Mouse (Mus musculus): ENCODE measurements around the gene Vdr. TPM values are rescaled to one million over a fixed set of nuclear protein-coding genes. Genes with fewer than 3 reads are reported as not detected.

Vdr gene
- polyA plus RNA-seq, 1 experiment from 2014 or later, result 0.97 TPM

DNA sequence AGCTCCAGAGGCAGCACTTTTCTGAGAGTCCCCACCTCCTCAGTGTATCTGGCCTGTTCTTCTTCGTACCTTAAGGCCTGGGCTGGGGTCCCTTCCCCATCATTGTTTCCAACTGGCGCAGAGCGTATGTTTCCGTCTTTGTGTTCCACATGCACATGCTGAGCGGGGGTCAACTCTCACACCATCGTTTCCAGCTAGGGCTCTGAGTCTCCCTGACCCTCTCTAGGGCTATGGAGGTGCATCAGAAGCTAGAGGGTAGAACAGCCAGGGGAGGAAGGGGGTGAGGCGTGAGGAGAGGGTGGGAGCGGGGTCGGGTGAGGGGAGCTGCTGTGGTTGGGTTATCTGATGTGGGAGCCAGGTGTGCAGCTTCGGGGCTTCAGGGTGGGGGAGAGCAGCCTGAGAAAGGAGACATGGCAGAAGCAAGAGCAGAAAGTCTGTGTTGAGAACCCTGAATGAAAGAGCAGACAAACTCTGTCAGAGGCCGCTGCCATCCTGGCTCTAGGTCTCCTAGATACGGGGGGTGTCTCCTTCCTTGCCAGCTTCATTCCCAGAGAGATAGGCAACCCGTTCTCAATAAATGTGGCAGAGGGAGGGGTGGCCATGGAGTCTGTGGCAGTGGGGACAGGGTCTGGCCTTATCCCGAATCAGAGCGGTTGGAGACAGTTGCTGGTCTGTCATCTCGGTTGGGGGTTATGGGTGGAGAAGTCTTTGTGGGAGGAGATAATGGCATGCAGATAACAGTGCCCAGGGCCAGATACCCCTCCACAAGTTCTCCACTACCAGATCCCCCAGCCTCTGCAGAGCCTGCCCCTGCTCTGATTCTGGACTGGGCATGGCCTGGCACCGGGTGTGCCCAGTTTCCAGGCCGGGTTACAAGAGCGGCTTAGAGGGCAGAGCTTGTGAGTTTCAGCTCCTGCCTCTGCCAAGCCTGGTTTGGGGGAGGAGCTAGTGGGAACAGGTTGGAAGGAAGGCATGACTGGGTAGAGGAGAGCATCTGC is 66.1 kb downstream of the Vdr start, which contains the start of gene Hdac7:
Gene Hdac7, minus strand, starts transcription at position 466 of the 998 bp plus-strand sequence.
- no peaks in the 10 kb centered on the region for H3K9me3 ChIP-seq
- no peak within 1 kb of the TSS for H3K9ac ChIP-seq
- H3K27ac ChIP-seq, result no peak within 1 kb of the TSS
- no peak for ATAC-seq (ENCODE audit: insufficient number of reproducible peaks, insufficient read depth, low FRiP score, low TSS enrichment)
- H3K4me3 ChIP-seq, result no peak within 1 kb of the TSS
- no peaks in the 10 kb centered on the region for H3K36me3 ChIP-seq
- no peaks in the 10 kb centered on the region for H3K27me3 ChIP-seq
- no peak within 1 kb of the TSS for H3K4me2 ChIP-seq (replicated peaks)
- WGBS, result 70% methylated on average over 19 of the region's 19 CpGs
- peaks cover 9% of the 10 kb centered on the region for H3K4me1 ChIP-seq

DNA sequence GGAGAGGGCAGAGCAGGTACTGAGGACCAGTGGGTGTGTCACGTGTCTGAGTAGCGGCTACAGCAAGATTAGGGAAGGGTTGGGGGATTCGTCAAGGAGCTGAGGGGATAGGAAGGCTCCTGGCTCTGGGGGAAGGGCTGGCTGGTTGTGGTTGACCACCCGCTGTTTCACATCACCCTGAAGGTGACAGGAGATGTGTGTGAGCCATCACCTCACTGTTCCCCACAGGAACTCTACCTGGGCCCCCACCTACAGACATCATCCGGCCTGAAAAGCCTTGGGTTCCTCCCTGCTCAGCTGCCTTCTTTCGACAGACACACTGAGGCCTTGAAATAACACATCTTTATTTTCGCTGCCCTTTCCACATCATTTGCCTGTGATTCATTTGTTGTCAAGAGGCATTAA is 67.2 kb downstream of the Vdr start:
- Histone ChIP-seq H3K27ac (no peak overlapping the region), H3K4me1 (peaks cover 9% of the 10 kb centered on the region), H3K4me2 (replicated peaks) (no peak overlapping the region), H3K9me3 (no peaks in the 10 kb centered on the region), H3K27me3 (no peaks in the 10 kb centered on the region), H3K9ac (no peak overlapping the region), H3K36me3 (no peaks in the 10 kb centered on the region), H3K4me3 (no peak overlapping the region)
- WGBS, result 78% methylated on average over 7 of the region's 7 CpGs
- no peak for ATAC-seq (ENCODE audit: insufficient number of reproducible peaks, insufficient read depth, low FRiP score, low TSS enrichment)

DNA sequence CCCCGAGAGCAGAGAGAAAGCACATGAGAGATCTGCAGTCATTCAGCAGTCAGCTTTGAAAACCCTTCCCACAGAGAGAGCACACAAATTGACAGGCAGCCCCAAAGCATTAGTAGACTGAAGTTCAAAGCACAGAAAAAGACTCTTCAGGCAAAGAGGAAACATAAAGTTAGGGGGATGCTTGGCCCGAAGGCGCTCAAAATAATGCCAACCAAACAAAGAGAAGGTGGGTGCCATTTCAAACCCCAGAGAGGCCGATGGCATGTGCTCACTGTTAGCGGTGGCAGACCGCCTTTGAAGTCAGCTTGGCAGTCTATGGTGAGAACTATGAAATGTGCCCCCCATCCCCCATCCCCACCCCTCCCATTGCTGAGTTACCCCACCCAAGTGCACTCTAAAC is 68.4 kb downstream of the Vdr start:
- no peaks in the 10 kb centered on the region for H3K9me3 ChIP-seq
- peaks cover 9% of the 10 kb centered on the region for H3K4me1 ChIP-seq
- no peak overlapping the region for H3K9ac ChIP-seq
- no peak overlapping the region for H3K4me2 ChIP-seq (replicated peaks)
- WGBS, result 87% methylated on average over 6 of the region's 6 CpGs
- ATAC-seq (ENCODE audit: insufficient number of reproducible peaks, insufficient read depth, low FRiP score, low TSS enrichment), result no peak
- no peak overlapping the region for H3K4me3 ChIP-seq
- H3K27ac ChIP-seq, result no peak overlapping the region
- no peaks in the 10 kb centered on the region for H3K36me3 ChIP-seq
- no peaks in the 10 kb centered on the region for H3K27me3 ChIP-seq

DNA sequence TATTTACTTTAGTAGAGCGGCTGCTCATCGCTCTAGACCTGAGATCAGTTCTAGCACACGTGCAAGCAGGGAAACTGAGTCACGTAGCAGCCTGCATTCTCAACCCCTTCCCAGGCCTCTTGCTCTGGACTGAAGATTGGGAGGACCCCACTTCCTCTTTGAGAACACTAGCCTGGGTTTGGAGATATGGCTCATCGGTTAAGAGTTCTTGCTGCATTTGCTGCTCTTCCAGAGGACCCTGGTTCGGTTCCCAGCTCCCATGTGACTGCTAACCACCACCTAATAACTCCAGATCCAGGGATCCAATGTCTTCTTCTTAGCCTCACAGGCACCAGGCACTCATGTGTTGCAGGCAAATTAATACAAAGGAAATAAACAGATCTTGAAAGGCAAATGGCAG is 69.0 kb downstream of the Vdr start:
- Histone ChIP-seq H3K9me3 (no peaks in the 10 kb centered on the region), H3K9ac (no peak overlapping the region), H3K36me3 (no peaks in the 10 kb centered on the region), H3K27ac (no peak overlapping the region), H3K27me3 (no peaks in the 10 kb centered on the region), H3K4me3 (no peak overlapping the region), H3K4me2 (replicated peaks) (no peak overlapping the region), H3K4me1 (peaks cover 9% of the 10 kb centered on the region)
- no peak for ATAC-seq (ENCODE audit: insufficient number of reproducible peaks, insufficient read depth, low FRiP score, low TSS enrichment)
- 97% methylated on average over 6 of the region's 6 CpGs for WGBS

GRCm38 (mm10) chr15:97840781-97841180 is 69.6 kb downstream of the Vdr start:
- no peak overlapping the region for H3K4me3 ChIP-seq
- ATAC-seq (ENCODE audit: insufficient number of reproducible peaks, insufficient read depth, low FRiP score, low TSS enrichment), result no peak
- peaks cover 9% of the 10 kb centered on the region for H3K4me1 ChIP-seq
- no peaks in the 10 kb centered on the region for H3K9me3 ChIP-seq
- no peak overlapping the region for H3K27ac ChIP-seq
- 100% methylated on average over 1 of the region's 1 CpGs for WGBS
- no peak overlapping the region for H3K4me2 ChIP-seq (replicated peaks)
- no peak overlapping the region for H3K9ac ChIP-seq
- no peaks in the 10 kb centered on the region for H3K36me3 ChIP-seq
- no peaks in the 10 kb centered on the region for H3K27me3 ChIP-seq

DNA sequence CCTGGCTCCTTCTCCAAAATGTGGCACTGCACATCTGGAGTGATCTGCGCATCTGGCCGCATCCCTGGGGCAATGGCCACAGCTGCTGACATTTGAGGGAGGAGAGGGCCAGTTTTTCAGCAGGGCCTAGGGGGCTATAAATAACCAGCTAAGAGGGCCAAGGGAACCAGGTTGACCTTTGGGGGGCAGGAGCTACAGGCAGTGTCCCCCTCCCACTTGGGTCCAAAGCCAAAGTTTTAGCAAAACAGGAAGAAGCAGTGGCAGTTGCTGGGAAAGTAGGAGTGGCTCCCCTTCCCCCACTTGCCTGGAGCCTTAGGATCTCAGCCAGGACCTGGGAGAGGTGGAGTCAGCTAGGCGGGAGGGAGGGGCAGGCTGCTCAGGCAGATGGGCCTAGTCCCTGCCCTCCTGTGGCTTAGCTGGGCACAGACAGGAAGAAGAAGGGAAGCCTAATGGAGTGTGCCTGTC is 70.4 kb downstream of the Vdr start:
- WGBS, result 9% methylated on average over 3 of the region's 3 CpGs
- H3K36me3 ChIP-seq, result no peaks in the 10 kb centered on the region
- H3K4me3 ChIP-seq, result no peak overlapping the region
- no peaks in the 10 kb centered on the region for H3K9me3 ChIP-seq
- H3K27ac ChIP-seq, result peak overlapping the region; percentile 52; the same call in 1 of the 2 replicates
- no peaks in the 10 kb centered on the region for H3K27me3 ChIP-seq
- H3K4me2 ChIP-seq (replicated peaks), result no peak overlapping the region
- H3K4me1 ChIP-seq, result peaks cover 9% of the 10 kb centered on the region
- no peak overlapping the region for H3K9ac ChIP-seq
- ATAC-seq (ENCODE audit: insufficient number of reproducible peaks, insufficient read depth, low FRiP score, low TSS enrichment), result no peak

DNA sequence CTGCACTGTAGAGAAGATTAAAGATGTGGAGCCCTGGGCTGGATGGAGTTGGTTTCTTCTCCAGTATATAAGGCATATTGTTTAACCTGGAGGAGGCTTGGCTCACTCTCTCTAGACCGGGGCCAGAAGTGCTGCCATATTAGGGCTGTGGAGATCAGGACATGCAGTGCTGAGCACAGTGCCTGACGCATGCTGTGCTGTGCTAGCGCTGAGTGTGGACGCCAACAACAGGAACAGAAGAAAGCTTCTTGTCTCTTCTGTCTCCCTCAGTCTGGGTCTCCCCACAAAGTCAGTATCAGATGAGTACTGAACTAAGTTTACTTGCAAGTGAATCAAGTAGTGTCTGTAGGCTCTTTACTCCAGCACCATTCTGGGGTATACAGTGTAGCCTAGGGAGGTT is 71.0 kb downstream of the Vdr start:
- WGBS, result 68% methylated on average over 4 of the region's 4 CpGs
- Histone ChIP-seq H3K36me3 (no peaks in the 10 kb centered on the region), H3K27me3 (no peaks in the 10 kb centered on the region), H3K4me2 (replicated peaks) (no peak overlapping the region), H3K9ac (no peak overlapping the region), H3K27ac (peak overlapping the region; percentile 52; the same call in 1 of the 2 replicates), H3K4me3 (no peak overlapping the region), H3K4me1 (peaks cover 9% of the 10 kb centered on the region), H3K9me3 (no peaks in the 10 kb centered on the region)
- ATAC-seq (ENCODE audit: insufficient number of reproducible peaks, insufficient read depth, low FRiP score, low TSS enrichment), result no peak

GRCm38 (mm10) chr15:97839012-97839411 is 71.4 kb downstream of the Vdr start:
- peaks cover 9% of the 10 kb centered on the region for H3K4me1 ChIP-seq
- no peak for ATAC-seq (ENCODE audit: insufficient number of reproducible peaks, insufficient read depth, low FRiP score, low TSS enrichment)
- H3K36me3 ChIP-seq, result no peaks in the 10 kb centered on the region
- no peak overlapping the region for H3K4me2 ChIP-seq (replicated peaks)
- H3K4me3 ChIP-seq, result no peak overlapping the region
- H3K9ac ChIP-seq, result no peak overlapping the region
- H3K27me3 ChIP-seq, result no peaks in the 10 kb centered on the region
- H3K27ac ChIP-seq, result no peak overlapping the region
- 98% methylated on average over 2 of the region's 2 CpGs for WGBS
- no peaks in the 10 kb centered on the region for H3K9me3 ChIP-seq

DNA sequence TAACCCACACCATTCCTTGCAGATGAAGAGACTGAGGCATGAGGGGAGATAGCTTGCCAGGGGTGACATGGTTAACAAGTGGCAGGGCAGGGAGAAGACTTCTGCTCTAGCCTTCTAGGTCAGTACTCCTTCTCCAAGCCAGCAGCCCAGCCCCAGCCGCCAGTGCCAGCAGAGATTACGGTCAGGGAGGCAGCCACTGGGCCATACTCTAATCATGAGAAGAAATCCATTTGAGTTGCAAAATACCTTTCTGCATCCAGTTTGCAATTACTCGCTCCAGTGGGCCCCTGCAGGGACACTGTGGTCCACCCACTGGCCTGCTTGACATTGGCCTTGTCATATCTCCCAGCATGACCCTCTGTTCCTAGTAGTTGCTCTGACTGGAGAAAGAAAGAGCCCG is 72.0 kb downstream of the Vdr start:
- ATAC-seq (ENCODE audit: insufficient number of reproducible peaks, insufficient read depth, low FRiP score, low TSS enrichment), result no peak
- H3K9me3 ChIP-seq, result no peaks in the 10 kb centered on the region
- no peaks in the 10 kb centered on the region for H3K27me3 ChIP-seq
- no peak overlapping the region for H3K4me2 ChIP-seq (replicated peaks)
- H3K27ac ChIP-seq, result no peak overlapping the region
- peaks cover 9% of the 10 kb centered on the region for H3K4me1 ChIP-seq
- WGBS, result 82% methylated on average over 4 of the region's 4 CpGs
- no peak overlapping the region for H3K9ac ChIP-seq
- H3K4me3 ChIP-seq, result no peak overlapping the region
- H3K36me3 ChIP-seq, result no peaks in the 10 kb centered on the region

DNA sequence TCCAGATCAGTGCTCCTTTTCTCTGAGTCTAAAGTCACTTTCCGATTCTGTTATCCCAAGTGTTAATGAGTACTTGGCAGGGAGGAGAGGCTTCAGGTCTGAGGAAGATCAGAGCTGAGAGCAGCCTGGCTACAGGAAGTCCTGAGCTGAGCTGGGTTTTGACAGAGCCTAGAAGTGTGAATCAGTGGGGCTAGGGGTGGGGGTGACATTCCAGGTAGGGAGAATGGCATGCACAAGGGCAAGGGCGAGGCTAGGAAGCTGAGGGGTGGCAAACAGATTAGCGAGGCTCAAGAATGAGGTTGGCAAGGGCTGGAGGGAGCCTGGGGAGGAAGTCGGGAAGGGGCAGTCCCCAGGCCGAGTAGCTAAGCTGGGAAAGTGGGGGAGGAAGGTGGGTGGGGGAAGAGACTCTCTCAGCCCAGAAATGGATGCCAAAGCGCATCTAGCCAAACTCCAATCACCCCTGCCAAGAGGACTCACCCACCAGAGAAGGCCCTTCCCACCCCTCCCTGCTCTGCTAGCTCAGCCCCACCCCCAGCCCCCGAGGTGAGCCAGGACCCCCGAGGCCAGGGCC is 72.9 kb downstream of the Vdr start:
- Histone ChIP-seq H3K27me3 (no peaks in the 10 kb centered on the region), H3K9ac (no peak overlapping the region), H3K27ac (no peak overlapping the region), H3K4me3 (no peak overlapping the region), H3K9me3 (no peaks in the 10 kb centered on the region), H3K4me1 (peaks cover 10% of the 10 kb centered on the region), H3K36me3 (no peaks in the 10 kb centered on the region), H3K4me2 (replicated peaks) (no peak overlapping the region)
- 28% methylated on average over 8 of the region's 8 CpGs for WGBS
- ATAC-seq (ENCODE audit: insufficient number of reproducible peaks, insufficient read depth, low FRiP score, low TSS enrichment), result no peak

DNA sequence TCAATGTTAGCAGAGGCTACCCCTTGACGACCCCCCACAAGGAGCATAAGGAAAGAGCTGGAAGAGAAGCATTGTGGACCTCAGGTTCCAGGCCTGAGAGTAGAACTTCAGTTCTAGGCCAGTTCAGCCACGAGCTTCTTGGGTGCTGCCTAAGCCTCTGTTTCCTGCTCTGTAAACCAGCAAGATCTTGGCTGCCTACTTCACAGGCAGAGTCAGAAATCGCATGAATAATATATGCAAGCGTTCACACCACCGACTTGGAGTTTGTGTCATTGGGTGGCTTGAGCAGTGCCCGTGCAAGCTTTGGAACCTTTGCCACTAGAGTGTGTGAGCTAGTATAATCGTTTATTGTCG is 73.6 kb downstream of the Vdr start:
- Histone ChIP-seq H3K27me3 (no peaks in the 10 kb centered on the region), H3K36me3 (no peaks in the 10 kb centered on the region), H3K4me2 (replicated peaks) (no peak overlapping the region), H3K4me1 (peaks cover 15% of the 10 kb centered on the region), H3K9ac (no peak overlapping the region), H3K27ac (no peak overlapping the region), H3K4me3 (no peak overlapping the region), H3K9me3 (no peaks in the 10 kb centered on the region)
- 74% methylated on average over 8 of the region's 8 CpGs for WGBS
- no peak for ATAC-seq (ENCODE audit: insufficient number of reproducible peaks, insufficient read depth, low FRiP score, low TSS enrichment)

All from embryonic facial prominence, embryonic 12.5 days (tissue).